Mouse (Mus musculus) layer of hippocampus, adult 9-11 months (tissue): ENCODE measurements around the gene Cd276.
"Not testable (repeated sequence)": the region's sequence is repeated elsewhere in the genome, so short reads cannot be mapped to it uniquely, and the experiment has no call there.

Source experiments
- DNase-seq: peaks from one replicate; pipeline ENCODE4 v3.0.0; 2022

The Cd276 gene

GRCm38 (mm10) chr9:58554908-58555684 is at the start of gene Cd276:
TSS of gene Cd276 (minus strand) at chr9:58555437.
- peak; percentile 72 for DNase-seq

- no peak for DNase-seq
Observed at GRCm38 (mm10) chr9:58595313-58595712, 40.1 kb upstream of the Cd276 start.

GRCm38 (mm10) chr9:58588657-58589056 is 33.4 kb upstream of the Cd276 start:
- DNase-seq: peak; percentile 38

- DNase-seq: no peak
Observed at GRCm38 (mm10) chr9:58584323-58584722, 29.1 kb upstream of the Cd276 start.

GRCm38 (mm10) chr9:58583267-58583641 is 28.0 kb upstream of the Cd276 start:
- no peak for DNase-seq

- peak; percentile 50 for DNase-seq
Observed at GRCm38 (mm10) chr9:58582581-58583266, 27.5 kb upstream of the Cd276 start.

GRCm38 (mm10) chr9:58581958-58582540 is 26.8 kb upstream of the Cd276 start, which contains the start of gene Nptn:
TSS of gene Nptn (plus strand) at chr9:58582240.
- DNase-seq: peak; percentile 99

GRCm38 (mm10) chr9:58581283-58581930 is 26.2 kb upstream of the Cd276 start:
- peak; percentile 16 for DNase-seq

GRCm38 (mm10) chr9:58580453-58581195 is 25.4 kb upstream of the Cd276 start:
- not testable (repeated sequence) for DNase-seq

- DNase-seq: peak; percentile 90
Observed at GRCm38 (mm10) chr9:58578669-58579068, 23.4 kb upstream of the Cd276 start.

- DNase-seq: no peak
Observed at GRCm38 (mm10) chr9:58571001-58571400, 15.8 kb upstream of the Cd276 start.

- no peak for DNase-seq
Observed at GRCm38 (mm10) chr9:58567682-58568081, 12.4 kb upstream of the Cd276 start.

GRCm38 (mm10) chr9:58565945-58566344 is 10.7 kb upstream of the Cd276 start:
- not testable (repeated sequence) for DNase-seq

- no peak for DNase-seq
Observed at GRCm38 (mm10) chr9:58560211-58560610, 5.0 kb upstream of the Cd276 start.

GRCm38 (mm10) chr9:58557457-58558455 is 2.5 kb upstream of the Cd276 start:
- no peak for DNase-seq

- no peak for DNase-seq
Observed at GRCm38 (mm10) chr9:58556627-58557026, 1.4 kb upstream of the Cd276 start.

GRCm38 (mm10) chr9:58555685-58556414 is 613 bp upstream of the Cd276 start:
- DNase-seq: no peak

GRCm38 (mm10) chr9:58554056-58554907 is 955 bp downstream of the Cd276 start:
- DNase-seq: no peak

- no peak for DNase-seq
Observed at GRCm38 (mm10) chr9:58552083-58552482, 3.2 kb downstream of the Cd276 start.

GRCm38 (mm10) chr9:58550928-58551327 is 4.3 kb downstream of the Cd276 start:
- no peak for DNase-seq
